20 mouse cellular contexts compared by ENCODE assay signal in the genomic region with DNA sequence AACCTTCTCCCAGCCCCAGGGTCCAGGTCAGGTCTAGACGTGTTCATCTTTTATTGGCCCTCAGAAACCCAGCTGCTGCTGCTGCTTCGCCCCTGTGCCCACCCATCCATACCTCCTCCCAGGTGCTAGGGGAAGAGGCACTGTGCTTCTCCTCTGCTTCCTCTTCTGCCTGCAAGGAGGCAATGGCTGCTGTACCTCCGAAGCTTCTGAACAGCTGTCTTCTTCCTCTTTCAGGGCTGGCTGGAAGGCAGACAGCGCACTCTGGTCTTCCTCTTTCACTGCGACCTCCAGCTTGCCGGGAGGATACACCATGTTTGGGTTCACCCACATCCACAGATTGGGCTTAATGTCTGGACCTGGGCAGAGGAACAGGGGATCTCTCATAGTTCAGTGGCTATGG. TPM values are rescaled to one million over a fixed set of nuclear protein-coding genes. Genes with fewer than 3 reads are reported as not detected.
A peak's percentile ranks its signal among the peaks of the same experiment; 100 is the strongest.
DNase-seq lines count a peak whose midpoint lies in the region; ATAC-seq lines count a peak whose summit lies in the region.
"Had no signal": no experiment of that assay in that cellular context is flagged by ENCODE, and none has a peak within 500 bp of the region (broad histone marks: within the 10 kb centered on the region; RNA-seq: fewer than 3 reads in every experiment).

No protein-coding gene starts in this region.

- peak; percentile 94 for ATAC-seq in megakaryocyte progenitor cell, adult 5-6 weeks (replicated peaks; ENCODE audit: poor library complexity)
- no peak for ATAC-seq in intestine, embryonic 16.5 days
- ATAC-seq: activated CD4-positive, CD25-positive, alpha-beta regulatory T cell, adult 4 months; inflammation-experienced regulatory T-cells, adult 6 months had no signal

- WGBS in intestine, embryonic 16.5 days = 74% methylated on average over 6 of the region's 6 CpGs

- no peaks in the 10 kb centered on the region for H3K4me1 ChIP-seq in intestine, embryonic 16.5 days (ENCODE audit: control insufficient read depth, insufficient read depth, low read length)

- no peak overlapping the region for H3K4me2 ChIP-seq in intestine, embryonic 16.5 days (ENCODE audit: low read depth, low read length)

- no peaks in the 10 kb centered on the region for H3K9me3 ChIP-seq in intestine, embryonic 16.5 days (ENCODE audit: control insufficient read depth, low read length)
- H3K9me3 ChIP-seq: G1E had no signal

- no peaks in the 10 kb centered on the region for H3K27me3 ChIP-seq in intestine, embryonic 16.5 days (replicated peaks; ENCODE audit: control insufficient read depth, insufficient read depth, low read length)

- no peak overlapping the region for H3K27ac ChIP-seq in intestine, embryonic 16.5 days (ENCODE audit: low read length)
- H3K27ac ChIP-seq: heart, adult 2 months; left cerebral cortex, adult 2 months had no signal

- no peak overlapping the region for H3K4me3 ChIP-seq in intestine, embryonic 16.5 days (ENCODE audit: low read length)
- H3K4me3 ChIP-seq: heart, adult 2 months; left cerebral cortex, adult 2 months had no signal

- intact Hi-C loops in heart, postnatal 25 days (cut with DNase I) = no loop called here

- H3K9ac ChIP-seq in intestine, embryonic 16.5 days (ENCODE audit: low read depth, low read length) = no peak overlapping the region

- H3K36me3 ChIP-seq in intestine, embryonic 16.5 days (ENCODE audit: control insufficient read depth, insufficient read depth, low read length) = no peaks in the 10 kb centered on the region
- H3K36me3 ChIP-seq: G1E had no signal

- DNase-seq in heart, adult 11 months = peak; percentile 94
- no peak for DNase-seq in heart, postnatal 25 days (ENCODE audit: low spot score)
- DNase-seq in thymus, postnatal 4 days = peak; percentile 36
- no peak for DNase-seq in thymus, postnatal 36 days
- no peak for DNase-seq in retina, postnatal 1 day
- no peak for DNase-seq in layer of hippocampus, postnatal 36 days
- DNase-seq: cerebellum, adult 18-20 months; embryo, embryonic 11 days; heart, postnatal 10 days; kidney, postnatal 25 days had no signal

RNA-seq across cellular contexts. Expression of a gene that starts 5.2 kb away (rescaled TPM):
- total RNA-seq in heart, postnatal 25 days (2021) = not detected
- total RNA-seq in megakaryocyte progenitor cell, adult 5-6 weeks (2015) = not detected in 2 replicates
- not detected in 2 replicates for total RNA-seq in megakaryocyte progenitor cell, adult 5-6 weeks (2017)
- total RNA-seq in layer of hippocampus, postnatal 36 days (2021) = not detected
- polyA plus RNA-seq in intestine, embryonic 16.5 days (2015; fragmentation: Nextera tagmentation; extraction: Ambion mirVana) = not detected in 2 replicates
- total RNA-seq: adrenal gland, postnatal 4 days; heart, adult 2 months; heart, postnatal 10 days; left cerebral cortex, adult 2 months; liver, adult 2 months; megakaryocyte-erythroid progenitor cell, adult 5-6 weeks had no signal
- polyA plus RNA-seq: G1E; heart, adult 2 months; liver, adult 2 months had no signal

RNA-seq across cellular contexts. Expression of a gene that starts 17.4 kb away (rescaled TPM):
- 1 to 10 TPM; 7.2 to 8.0 TPM for total RNA-seq in heart, postnatal 25 days (2021)
- 28.0 and 33.1 TPM in 2 replicates for total RNA-seq in megakaryocyte progenitor cell, adult 5-6 weeks (2015)
- total RNA-seq in megakaryocyte progenitor cell, adult 5-6 weeks (2017) = 26.4 and 26.7 TPM in 2 replicates
- total RNA-seq in layer of hippocampus, postnatal 36 days (2021) = 10 to 100 TPM; 23.0 to 28.7 TPM
- 23.3 and 25.9 TPM in 2 replicates for polyA plus RNA-seq in intestine, embryonic 16.5 days (2015; fragmentation: Nextera tagmentation; extraction: Ambion mirVana)

RNA-seq across cellular contexts. Expression of a gene that starts 19.0 kb away (rescaled TPM):
- total RNA-seq in heart, postnatal 25 days (2021) = not detected
- not detected in 2 replicates for total RNA-seq in megakaryocyte progenitor cell, adult 5-6 weeks (2015)
- not detected in 2 replicates for total RNA-seq in megakaryocyte progenitor cell, adult 5-6 weeks (2017)
- total RNA-seq in layer of hippocampus, postnatal 36 days (2021) = not detected
- polyA plus RNA-seq in intestine, embryonic 16.5 days (2015; fragmentation: Nextera tagmentation; extraction: Ambion mirVana) = 0.61 and 0.80 TPM in 2 replicates
- total RNA-seq: adrenal gland, postnatal 4 days; G1E; heart, adult 2 months; heart, postnatal 10 days; left cerebral cortex, adult 2 months; liver, adult 2 months; megakaryocyte-erythroid progenitor cell, adult 5-6 weeks had no signal
- polyA plus RNA-seq: activated CD4-positive, CD25-positive, alpha-beta regulatory T cell, adult 4 months; G1E; inflammation-experienced regulatory T-cells, adult 6 months; liver, adult 2 months had no signal

RNA-seq across cellular contexts. Expression of a gene that starts 28.3 kb away (rescaled TPM):
- total RNA-seq in heart, postnatal 25 days (2021) = 10 to 100 TPM; 34.9 to 35.1 TPM
- 88.4 and 90.5 TPM in 2 replicates for total RNA-seq in megakaryocyte progenitor cell, adult 5-6 weeks (2015)
- total RNA-seq in megakaryocyte progenitor cell, adult 5-6 weeks (2017) = 25.6 and 26.0 TPM in 2 replicates
- total RNA-seq in layer of hippocampus, postnatal 36 days (2021) = 10 to 100 TPM; 64.3 to 79.1 TPM
- polyA plus RNA-seq in intestine, embryonic 16.5 days (2015; fragmentation: Nextera tagmentation; extraction: Ambion mirVana) = 110 and 122 TPM in 2 replicates

RNA-seq across cellular contexts. Expression of a gene that starts 28.8 kb away (rescaled TPM):
- 100 to 1,000 TPM; 745 to 824 TPM for total RNA-seq in heart, postnatal 25 days (2021)
- total RNA-seq in megakaryocyte progenitor cell, adult 5-6 weeks (2015) = 3,273 and 3,407 TPM in 2 replicates
- 2,047 and 2,155 TPM in 2 replicates for total RNA-seq in megakaryocyte progenitor cell, adult 5-6 weeks (2017)
- 100 to 1,000 TPM; 660 to 671 TPM for total RNA-seq in layer of hippocampus, postnatal 36 days (2021)
- 1,622 and 1,645 TPM in 2 replicates for polyA plus RNA-seq in intestine, embryonic 16.5 days (2015; fragmentation: Nextera tagmentation; extraction: Ambion mirVana)

Comparison
In these comparisons a context has a peak if more than half of its experiments do, and no peak if none do; other contexts are left out.
1. DNase-seq: peak in heart, adult 11 months (single experiment) and thymus, postnatal 4 days (single experiment); none in heart, postnatal 25 days (single experiment), thymus, postnatal 36 days (0 of 2), retina, postnatal 1 day (single experiment) and layer of hippocampus, postnatal 36 days (0 of 2).